Mouse (Mus musculus): ENCODE measurements around the gene Cpne4.

Gene Cpne4

GRCm38 (mm10) chr9:104878558-104878957, 331.5 kb downstream of the Cpne4 start:
- DNase-seq: no peak

GRCm38 (mm10) chr9:104890517-104890916, 343.4 kb downstream of the Cpne4 start:
- no peak for DNase-seq

GRCm38 (mm10) chr9:104895360-104895759, 348.3 kb downstream of the Cpne4 start:
- no peak for DNase-seq

GRCm38 (mm10) chr9:104901118-104901517, 354.0 kb downstream of the Cpne4 start:
- DNase-seq: no peak

GRCm38 (mm10) chr9:104901827-104902226, 354.7 kb downstream of the Cpne4 start:
- DNase-seq: no peak

- DNase-seq: no peak
Observed at GRCm38 (mm10) chr9:104912686-104913085, 365.6 kb downstream of the Cpne4 start.

- DNase-seq: no peak
Observed at GRCm38 (mm10) chr9:104913327-104913726, 366.2 kb downstream of the Cpne4 start.

- no peak for DNase-seq
Observed at GRCm38 (mm10) chr9:104921197-104921596, 374.1 kb downstream of the Cpne4 start.

GRCm38 (mm10) chr9:104922051-104922450, 375.0 kb downstream of the Cpne4 start:
- no peak for DNase-seq

- DNase-seq: peak; percentile 15
Observed at GRCm38 (mm10) chr9:104928806-104929205, 381.7 kb downstream of the Cpne4 start.

GRCm38 (mm10) chr9:104940389-104940788, 393.3 kb downstream of the Cpne4 start:
- no peak for DNase-seq

- no peak for DNase-seq
Observed at GRCm38 (mm10) chr9:104950551-104950950, 403.5 kb downstream of the Cpne4 start.

- DNase-seq: no peak
Observed at GRCm38 (mm10) chr9:104952176-104952575, 405.1 kb downstream of the Cpne4 start.

GRCm38 (mm10) chr9:104972828-104973227, 425.7 kb downstream of the Cpne4 start:
- no peak for DNase-seq

GRCm38 (mm10) chr9:104981934-104982548, 435.0 kb downstream of the Cpne4 start:
- no peak for DNase-seq

GRCm38 (mm10) chr9:104998225-104998624, 451.1 kb downstream of the Cpne4 start:
- no peak for DNase-seq

- DNase-seq: no peak
Observed at GRCm38 (mm10) chr9:105010721-105011120, 463.6 kb downstream of the Cpne4 start.

GRCm38 (mm10) chr9:105018186-105018585, 471.1 kb downstream of the Cpne4 start:
- no peak for DNase-seq

- DNase-seq: no peak
Observed at GRCm38 (mm10) chr9:105028311-105028710, 481.2 kb downstream of the Cpne4 start.

GRCm38 (mm10) chr9:105032572-105032971, 485.5 kb downstream of the Cpne4 start:
- no peak for DNase-seq

- no peak for DNase-seq
Observed at GRCm38 (mm10) chr9:105033641-105034040, 486.6 kb downstream of the Cpne4 start.

GRCm38 (mm10) chr9:105037847-105038246, 490.8 kb downstream of the Cpne4 start:
- DNase-seq: no peak

GRCm38 (mm10) chr9:105046014-105046413, 498.9 kb downstream of the Cpne4 start:
- no peak for DNase-seq

- DNase-seq: peak; percentile 82
Observed at GRCm38 (mm10) chr9:105048351-105048750, 501.3 kb downstream of the Cpne4 start.

GRCm38 (mm10) chr9:105049636-105050035, 502.6 kb downstream of the Cpne4 start:
- DNase-seq: no peak
